In the genomic region with DNA sequence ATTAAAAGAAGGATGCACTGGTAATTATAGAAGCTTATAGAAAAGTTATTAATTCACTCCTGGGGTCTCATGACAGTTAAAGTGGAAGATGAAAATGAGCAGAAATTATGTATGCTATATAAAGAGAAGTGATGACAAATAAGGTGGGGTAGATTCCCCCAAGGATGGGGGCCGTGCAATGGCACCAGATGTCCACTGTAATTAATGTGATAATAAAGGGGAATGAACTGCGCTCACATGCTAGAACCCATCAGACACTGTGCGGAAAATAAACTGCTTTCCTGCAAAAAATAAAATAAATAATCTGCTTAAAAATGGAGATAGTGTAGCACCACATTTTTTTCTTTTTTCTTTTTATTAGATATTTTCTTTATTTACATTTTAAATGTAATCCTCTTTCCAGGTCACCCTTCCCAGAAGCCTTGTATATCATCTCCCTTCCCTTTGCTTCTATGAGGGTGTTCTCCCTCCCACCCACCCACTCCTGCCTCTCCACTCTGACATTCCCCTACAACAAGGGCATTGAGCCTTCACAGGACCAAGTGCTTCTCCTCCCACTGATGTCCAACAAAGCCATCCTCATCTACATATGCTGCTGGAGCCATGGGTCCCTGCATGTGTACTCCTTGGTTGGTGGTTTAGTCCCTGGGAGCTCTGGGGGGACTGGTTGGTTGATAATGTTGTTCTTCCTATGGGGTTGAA, we compare ENCODE assay signal across 12 mouse cellular contexts.
"Had no signal": no experiment of that assay in that cellular context is flagged by ENCODE, and none has a peak within 500 bp of the region (broad histone marks: within the 10 kb centered on the region; RNA-seq: fewer than 3 reads in every experiment).

No protein-coding gene starts in this region.

- ATAC-seq: lung, postnatal 0 days had no signal

- H3K4me3 ChIP-seq: kidney, embryonic 15.5 days; left cerebral cortex, adult 2 months; limb, embryonic 10.5 days; liver, embryonic 15.5 days had no signal

- H3K36me3 ChIP-seq: kidney, embryonic 15.5 days; limb, embryonic 10.5 days; liver, embryonic 15.5 days had no signal

- H3K9ac ChIP-seq: kidney, embryonic 15.5 days; liver, embryonic 15.5 days had no signal

- H3K4me2 ChIP-seq: kidney, embryonic 15.5 days; liver, embryonic 11.5 days; liver, embryonic 15.5 days had no signal

- DNase-seq: kidney, adult 2 months; kidney, postnatal 14 days; lung, adult 2 months; lung, postnatal 36 days; thymus, postnatal 4 days had no signal

- H3K27ac ChIP-seq: kidney, embryonic 15.5 days; left cerebral cortex, adult 2 months; limb, embryonic 10.5 days; liver, embryonic 15.5 days; stomach, postnatal 0 days had no signal

- H3K9me3 ChIP-seq: kidney, embryonic 15.5 days; limb, embryonic 10.5 days; liver, embryonic 15.5 days had no signal

- H3K27me3 ChIP-seq: kidney, embryonic 15.5 days; liver, embryonic 15.5 days had no signal

- H3K4me1 ChIP-seq: kidney, embryonic 15.5 days; limb, embryonic 10.5 days; liver, embryonic 15.5 days had no signal
